Mouse (Mus musculus): ENCODE results near the gene Afg3l1. TPM values are rescaled to one million over a fixed set of nuclear protein-coding genes. Genes with fewer than 3 reads are reported as not detected.
"Not testable (repeated sequence)": the region's sequence is repeated elsewhere in the genome, so short reads cannot be mapped to it uniquely, and the experiment has no call there.

Afg3l1 gene
- total RNA-seq, 2 experiments from 2014 or later = 56.2 to 56.3 TPM

GRCm38 (mm10) chr8:123518172-123518571 is 40.5 kb downstream of the Afg3l1 start:
- no peak for DNase-seq

GRCm38 (mm10) chr8:123518667-123519066 is 41.0 kb downstream of the Afg3l1 start, which contains the start of gene Gas8:
TSS of gene Gas8 (plus strand) at chr8:123518834.
- peak; percentile 93 for DNase-seq

GRCm38 (mm10) chr8:123520048-123520447 is 42.3 kb downstream of the Afg3l1 start:
- not testable (repeated sequence) for DNase-seq

GRCm38 (mm10) chr8:123527720-123528489 is 50.2 kb downstream of the Afg3l1 start:
- DNase-seq = no peak

- DNase-seq = no peak
Observed at GRCm38 (mm10) chr8:123536242-123536989, 58.7 kb downstream of the Afg3l1 start.

GRCm38 (mm10) chr8:123536990-123537380 is 59.3 kb downstream of the Afg3l1 start:
- DNase-seq = no peak

- not testable (repeated sequence) for DNase-seq
Observed at GRCm38 (mm10) chr8:123537641-123538040, 59.9 kb downstream of the Afg3l1 start.

Other genes starting within 250 kb of the Afg3l1 start
- gene Spata2l, start 241.7 kb upstream of the Afg3l1 start, total RNA-seq (2021) = 1 to 10 TPM; 3.7 to 4.2 TPM
- 10 to 100 TPM; 14.4 to 14.8 TPM for gene Zfp276, start 223.7 kb upstream of the Afg3l1 start, total RNA-seq (2021)
- 10 to 100 TPM; 26.4 to 27.3 TPM for gene Vps9d1, start 223.6 kb upstream of the Afg3l1 start, total RNA-seq (2021)
- gene Fanca, start 159.3 kb upstream of the Afg3l1 start, total RNA-seq (2021) = 10 to 100 TPM; 16.7 to 22.9 TPM
- gene Spire2, start 145.2 kb upstream of the Afg3l1 start, total RNA-seq (2021) = under 1 TPM; 0.38 to 0.61 TPM
- gene Tcf25, start 104.2 kb upstream of the Afg3l1 start, total RNA-seq (2021) = 100 to 1,000 TPM; 174 to 178 TPM
- not detected for gene Mc1r, start 70.8 kb upstream of the Afg3l1 start, total RNA-seq (2021)
- gene Tubb3, start 66.5 kb upstream of the Afg3l1 start, total RNA-seq (2021) = 1 to 10 TPM; 1.8 to 2.5 TPM
- gene Def8, start 54.4 kb upstream of the Afg3l1 start, total RNA-seq (2021) = 10 to 100 TPM; 65.4 to 68.0 TPM
- not detected for gene Dbndd1, start 37.6 kb downstream of the Afg3l1 start, total RNA-seq (2021)
- 1 to 10 TPM; 6.7 to 7.0 TPM for gene Gas8, start 40.9 kb downstream of the Afg3l1 start, total RNA-seq (2021)
- 10 to 100 TPM; 14.7 to 15.4 TPM for gene Rhou, start 176.0 kb downstream of the Afg3l1 start, total RNA-seq (2021)

Data from heart, postnatal 4 days (tissue).